Mouse (Mus musculus) embryonic facial prominence, embryonic 15.5 days (tissue): ENCODE data around the gene Slc25a44. TPM values are rescaled to one million over a fixed set of nuclear protein-coding genes. Genes with fewer than 3 reads are reported as not detected.
"Not testable (repeated sequence)": the region's sequence is repeated elsewhere in the genome, so short reads cannot be mapped to it uniquely, and the experiment has no call there.

Source experiments
- ATAC-seq: fragments of 200-750 bp; cut with Nextera tagmentation; 2 replicates; pipeline ENCODE4 v1.8.0; 2017; ENCODE audit warnings: low read depth, moderate TSS enrichment; ENCODE audit not compliant: insufficient number of reproducible peaks, low FRiP score, low TSS enrichment
- H3K27ac ChIP-seq: fragments of 300-500 bp; sonication (generic); replicated peaks from 2 replicates; pipeline ENCODE4 v1.5.1; 2015; ENCODE audit warnings: mild to moderate bottlenecking, inconsistent platforms
- H3K27me3 ChIP-seq: fragments of 300-500 bp; sonication (generic); 2 replicates; pipeline ENCODE4 v1.6.1; 2015; ENCODE audit warnings: inconsistent platforms
- H3K36me3 ChIP-seq: fragments of 300-500 bp; sonication (generic); 2 replicates; pipeline ENCODE4 v1.6.1; 2015; ENCODE audit warnings: mild to moderate bottlenecking, inconsistent platforms
- H3K4me1 ChIP-seq: fragments of 300-500 bp; sonication (generic); 2 replicates; pipeline ENCODE4 v1.6.1; 2015; ENCODE audit warnings: inconsistent platforms
- H3K4me2 ChIP-seq: fragments of 300-500 bp; sonication (generic); replicated peaks from 2 replicates; pipeline ENCODE4 v1.6.1; 2015; ENCODE audit warnings: mild to moderate bottlenecking, inconsistent platforms
- H3K4me3 ChIP-seq: fragments of 300-500 bp; sonication (generic); replicated peaks from 2 replicates; pipeline ENCODE4 v1.5.1; 2015; ENCODE audit warnings: mild to moderate bottlenecking, inconsistent platforms
- H3K9ac ChIP-seq: fragments of 300-500 bp; sonication (generic); 2 replicates; pipeline ENCODE4 v1.6.1; 2015; ENCODE audit warnings: inconsistent platforms
- H3K9me3 ChIP-seq: fragments of 300-500 bp; sonication (generic); replicated peaks from 2 replicates; pipeline ENCODE4 v1.6.1; 2016; ENCODE audit warnings: inconsistent platforms
- WGBS: fragments of 180-500 bp; shearing (Covaris S2); methylation state at CpG from one replicate; pipeline ENCODE4 v1.1.7; 2015; 5-methylcytosine and 5-hydroxymethylcytosine counted together
- polyA plus RNA-seq: library from polyadenylated mRNA; unstranded; fragments of >200 nt; fragmentation: Nextera tagmentation; extraction: Ambion mirVana; gene quantifications from 2 replicates; pipeline ENCODE4 v1.2.1, GENCODE M21; 2015

Slc25a44 gene
- polyA plus RNA-seq, 1 experiment from 2014 or later = 17.9 TPM

DNA sequence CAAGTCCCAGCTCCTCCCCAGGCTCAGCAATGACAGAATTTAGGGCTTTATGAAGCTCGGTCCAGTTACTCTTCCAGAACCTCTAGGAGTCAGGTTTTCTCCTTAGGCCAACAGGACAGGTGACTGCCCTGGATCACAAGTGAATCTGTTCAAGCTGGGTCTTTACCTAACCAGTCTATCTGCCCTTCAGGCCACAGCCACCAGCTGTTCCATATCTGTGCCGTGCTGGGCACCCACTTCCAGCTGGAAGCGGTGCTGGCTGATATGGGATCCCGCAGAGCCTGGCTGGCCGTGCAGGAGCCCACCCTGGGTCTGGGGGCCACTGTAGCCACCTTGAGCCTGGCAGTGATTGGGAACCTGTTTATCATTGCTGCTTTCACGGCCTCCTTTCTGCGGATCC is 42.6 kb downstream of the Slc25a44 start:
- H3K4me3 ChIP-seq = not testable (repeated sequence)
- 37% methylated on average over 2 of the region's 7 CpGs for WGBS
- peak overlapping the region; percentile 49 for H3K4me2 ChIP-seq

GRCm38 (mm10) chr3:88381389-88382315 is 43.3 kb downstream of the Slc25a44 start:
- ATAC-seq = peak; percentile 83

More for the DNA sequence above, 42.6 kb downstream of the Slc25a44 start:
- H3K27ac ChIP-seq, H3K27me3 ChIP-seq, H3K9ac ChIP-seq, H3K36me3 ChIP-seq, H3K9me3 ChIP-seq, H3K4me1 ChIP-seq, ATAC-seq: not testable (repeated sequence)

DNA sequence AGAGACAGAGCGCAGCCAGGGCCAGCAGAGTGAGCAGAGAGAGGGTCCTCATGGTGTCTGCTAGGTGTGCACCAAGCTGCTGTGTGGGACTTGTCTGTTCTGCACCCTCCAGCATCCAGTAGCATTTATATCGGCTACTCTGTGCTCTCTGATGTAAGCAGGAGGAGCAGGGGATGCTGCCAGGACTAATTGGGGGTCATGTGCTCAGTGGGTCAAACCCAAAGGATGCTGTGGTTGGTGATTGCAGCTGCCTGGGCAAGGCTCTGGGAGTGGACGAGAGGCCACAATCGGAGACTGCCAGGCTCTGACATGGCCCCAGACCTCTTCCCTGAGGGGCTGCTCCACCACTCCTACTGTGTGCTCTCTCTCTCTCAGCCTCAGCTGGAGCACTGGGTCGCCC is 46.3 kb downstream of the Slc25a44 start, which contains the start of gene Bglap2:
Bglap2 (minus strand) TSS at position 101 of the 400 bp plus-strand sequence.
- not testable (repeated sequence) for H3K27ac ChIP-seq, H3K4me2 ChIP-seq, H3K4me3 ChIP-seq, H3K9me3 ChIP-seq, H3K27me3 ChIP-seq, ATAC-seq, H3K9ac ChIP-seq, H3K36me3 ChIP-seq
- peaks cover 14% of the 10 kb centered on the region for H3K4me1 ChIP-seq
- WGBS = 79% methylated on average over 5 of the region's 5 CpGs

More at GRCm38 (mm10) chr3:88381389-88382315, 43.3 kb downstream of the Slc25a44 start:
- H3K9me3 ChIP-seq, H3K27me3 ChIP-seq, H3K36me3 ChIP-seq, H3K4me1 ChIP-seq, H3K27ac ChIP-seq, H3K9ac ChIP-seq: not testable (repeated sequence)
- Histone ChIP-seq H3K4me2 (peak overlapping the region; percentile 49), H3K4me3 (peak overlapping the region; percentile 34)
- WGBS = 11% methylated on average over 16 of the region's 22 CpGs

- 15% methylated on average over 6 of the region's 7 CpGs for WGBS
- not testable (repeated sequence) for H3K9ac ChIP-seq, ATAC-seq
Measured at GRCm38 (mm10) chr3:88376644-88377043, 48.3 kb downstream of the Slc25a44 start.

DNA sequence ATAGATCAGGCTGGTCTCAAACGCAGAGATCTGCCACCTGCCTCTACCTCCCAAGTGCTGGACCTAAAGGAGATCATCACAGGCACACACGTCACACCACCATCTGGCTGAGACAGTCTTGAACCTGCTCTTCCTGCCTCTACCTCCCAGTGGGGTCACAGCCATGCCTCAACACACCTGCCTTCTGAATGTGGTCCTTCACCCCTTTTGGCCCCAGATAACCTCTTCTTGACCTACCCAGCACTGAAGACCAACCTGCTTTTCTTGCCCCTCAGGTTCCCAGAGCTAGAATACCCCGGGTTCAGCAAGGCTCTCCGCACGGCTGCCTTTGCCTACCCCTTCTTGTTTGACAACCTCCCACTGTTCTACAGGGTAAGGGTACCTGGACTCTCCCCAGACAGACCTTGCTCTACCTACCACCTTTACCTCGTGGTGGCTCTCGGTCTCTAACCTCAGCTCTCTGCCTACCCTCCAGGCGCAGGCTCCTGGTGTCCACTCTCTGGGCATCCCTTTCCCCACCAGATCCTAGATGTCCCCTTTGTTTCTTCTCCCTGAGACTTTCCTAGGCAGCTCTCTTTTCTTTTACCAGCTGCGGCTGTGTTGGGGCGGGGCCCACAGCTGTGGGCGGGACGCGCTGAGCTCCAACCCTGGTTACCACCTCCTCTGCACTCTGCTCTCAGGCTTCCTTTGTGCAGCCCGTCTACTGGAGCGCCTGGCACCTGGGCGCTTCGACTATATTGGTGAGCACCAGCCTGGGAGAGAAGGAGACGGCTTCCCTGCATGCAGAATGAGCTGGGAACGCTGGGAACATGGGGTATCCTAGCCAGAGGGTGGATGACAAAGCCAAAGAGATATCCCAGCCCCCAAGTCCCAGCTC is 49.0 kb downstream of the Slc25a44 start:
- not testable (repeated sequence) for H3K27me3 ChIP-seq, H3K36me3 ChIP-seq, H3K9me3 ChIP-seq, H3K9ac ChIP-seq
- WGBS = 7% methylated on average over 19 of the region's 19 CpGs
- Histone ChIP-seq H3K4me1 (peaks cover 11% of the 10 kb centered on the region), H3K27ac (0 out of 2 replicates have a peak overlapping the region, but pooled peaks have one; percentile 48), H3K4me3 (peak overlapping the region; percentile 31), H3K4me2 (peak overlapping the region; percentile 48)
- ATAC-seq = peak; percentile 89

More at GRCm38 (mm10) chr3:88376644-88377043, 48.3 kb downstream of the Slc25a44 start:
- Histone ChIP-seq H3K4me3 (peak overlapping the region; percentile 31), H3K4me1 (peaks cover 12% of the 10 kb centered on the region), H3K4me2 (peak overlapping the region; percentile 48)
- H3K27me3 ChIP-seq, H3K27ac ChIP-seq, H3K9me3 ChIP-seq, H3K36me3 ChIP-seq: not testable (repeated sequence)

DNA sequence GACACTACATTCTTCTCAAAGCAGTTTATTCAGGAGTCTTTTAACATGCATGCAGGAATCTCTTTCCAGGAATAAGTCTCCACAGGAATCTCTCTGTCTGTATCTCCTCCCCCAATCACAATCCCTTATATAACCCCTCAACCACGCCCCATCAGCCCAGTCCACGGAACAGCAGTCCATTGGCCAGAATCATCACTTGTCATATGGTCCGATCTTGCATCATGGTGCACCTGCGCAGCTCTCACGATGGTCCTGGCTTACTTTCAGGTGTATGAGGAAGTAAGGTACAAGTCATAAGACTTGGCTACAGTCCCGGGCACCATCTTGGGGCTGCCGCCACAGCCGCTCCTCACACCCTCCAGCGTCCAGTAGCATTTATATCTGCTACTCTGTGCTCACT is 52.3 kb downstream of the Slc25a44 start, which contains the start of gene Bglap3:
Bglap3 (minus strand) TSS at position 101 of the 400 bp plus-strand sequence.
- not testable (repeated sequence) for H3K9me3 ChIP-seq, H3K4me3 ChIP-seq, H3K36me3 ChIP-seq, H3K4me2 ChIP-seq, ATAC-seq, H3K27me3 ChIP-seq, H3K27ac ChIP-seq, H3K9ac ChIP-seq
- 93% methylated on average over 9 of the region's 9 CpGs for WGBS
- peaks cover 11% of the 10 kb centered on the region for H3K4me1 ChIP-seq

- H3K9ac ChIP-seq = not testable (repeated sequence)
Measured at GRCm38 (mm10) chr3:88368511-88368910, 56.4 kb downstream of the Slc25a44 start.

GRCm38 (mm10) chr3:88367517-88367916 is 57.4 kb downstream of the Slc25a44 start:
- H3K27ac ChIP-seq, H3K4me3 ChIP-seq, H3K36me3 ChIP-seq, H3K9me3 ChIP-seq, ATAC-seq, H3K9ac ChIP-seq: not testable (repeated sequence)
- Histone ChIP-seq H3K4me2 (peak overlapping the region; percentile 47; the same call in 1 of the 2 replicates), H3K4me1 (peaks cover 11% of the 10 kb centered on the region), H3K27me3 (peaks cover 16% of the 10 kb centered on the region)
- 48% methylated on average over 3 of the region's 7 CpGs for WGBS

More at GRCm38 (mm10) chr3:88368511-88368910, 56.4 kb downstream of the Slc25a44 start:
- 69% methylated on average over 7 of the region's 7 CpGs for WGBS
- H3K27ac ChIP-seq, H3K9me3 ChIP-seq, H3K36me3 ChIP-seq, H3K4me3 ChIP-seq, H3K4me2 ChIP-seq, ATAC-seq: not testable (repeated sequence)
- Histone ChIP-seq H3K4me1 (peaks cover 11% of the 10 kb centered on the region), H3K27me3 (peaks cover 16% of the 10 kb centered on the region)

DNA sequence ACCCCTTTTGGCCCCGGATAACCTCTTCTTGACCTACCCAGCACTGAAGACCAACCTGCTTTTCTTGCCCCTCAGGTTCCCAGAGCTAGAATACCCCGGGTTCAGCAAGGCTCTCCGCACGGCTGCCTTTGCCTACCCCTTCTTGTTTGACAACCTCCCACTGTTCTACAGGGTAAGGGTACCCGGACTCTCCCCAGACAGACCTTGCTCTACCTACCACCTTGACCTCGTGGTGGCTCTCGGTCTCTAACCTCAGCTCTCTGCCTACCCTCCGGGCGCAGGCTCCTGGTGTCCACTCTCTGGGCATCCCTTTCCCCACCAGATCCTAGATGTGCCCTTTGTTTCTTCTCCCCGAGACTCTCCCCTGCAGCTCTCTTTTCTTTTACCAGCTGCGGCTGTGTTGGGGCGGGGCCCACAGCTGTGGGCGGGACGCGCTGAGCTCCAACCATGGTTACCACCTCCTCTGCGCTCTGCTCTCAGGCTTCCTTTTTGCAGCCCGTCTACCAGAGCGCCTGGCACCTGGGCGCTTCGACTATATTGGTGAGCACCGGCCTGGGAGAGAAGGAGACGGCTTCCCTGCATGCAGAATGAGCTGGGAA is 58.0 kb downstream of the Slc25a44 start:
- H3K4me1 ChIP-seq = peaks cover 11% of the 10 kb centered on the region
- peak overlapping the region; percentile 27 for H3K4me3 ChIP-seq
- peak overlapping the region; percentile 47 for H3K4me2 ChIP-seq
- H3K9me3 ChIP-seq, H3K27ac ChIP-seq, H3K36me3 ChIP-seq, H3K9ac ChIP-seq: not testable (repeated sequence)
- 4% methylated on average over 21 of the region's 22 CpGs for WGBS
- peaks cover 16% of the 10 kb centered on the region for H3K27me3 ChIP-seq
- peak; percentile 80 for ATAC-seq

GRCm38 (mm10) chr3:88365705-88366361 is 59.1 kb downstream of the Slc25a44 start:
- 42% methylated on average over 34 of the region's 34 CpGs for WGBS
- Histone ChIP-seq H3K4me1 (peaks cover 11% of the 10 kb centered on the region), H3K27me3 (peaks cover 16% of the 10 kb centered on the region), H3K4me2 (no peak overlapping the region), H3K4me3 (no peak overlapping the region), H3K9me3 (no peaks in the 10 kb centered on the region), H3K27ac (no peak overlapping the region), H3K36me3 (peaks cover 17% of the 10 kb centered on the region), H3K9ac (no peak overlapping the region)
- no peak for ATAC-seq
